Mouse (Mus musculus) E14TG2a.4 (cell line): Measurements from ENCODE around the gene Plrg1.
A peak's percentile ranks its signal among the peaks of the same experiment; 100 is the strongest.

ENCODE experiments used
- H3K27me3 ChIP-seq: 2 replicates; pipeline ENCODE4 v1.6.1; 2014; ENCODE audit warnings: low read length, control low read depth; ENCODE audit not compliant: insufficient read depth
- H3K36me3 ChIP-seq: 2 replicates; pipeline ENCODE4 v1.6.1; 2014; ENCODE audit warnings: low read length, control low read depth; ENCODE audit not compliant: insufficient read depth
- H3K4me1 ChIP-seq: replicated peaks from 2 replicates; pipeline ENCODE4 v1.6.1; 2014; ENCODE audit warnings: low read depth, low read length, control low read depth
- H3K4me3 ChIP-seq: replicated peaks from 2 replicates; pipeline ENCODE4 v1.5.1; 2014; ENCODE audit warnings: mild to moderate bottlenecking, low read length
- H3K9me3 ChIP-seq: 2 replicates; pipeline ENCODE4 v1.6.1; 2014; ENCODE audit warnings: low read length, control low read depth
- CTCF ChIP-seq: conservative IDR thresholded peaks from 2 replicates; pipeline ENCODE4 v1.5.1; 2014; ENCODE audit warnings: low read length
- NANOG ChIP-seq: IDR thresholded peaks from 2 replicates; pipeline ENCODE4 v1.6.1; 2014; ENCODE audit warnings: borderline replicate concordance, low read length, mixed read lengths
- POU5F1 ChIP-seq: IDR thresholded peaks from 2 replicates; pipeline ENCODE4 v1.6.1; 2014; ENCODE audit warnings: low read length, borderline replicate concordance

Plrg1 gene

DNA sequence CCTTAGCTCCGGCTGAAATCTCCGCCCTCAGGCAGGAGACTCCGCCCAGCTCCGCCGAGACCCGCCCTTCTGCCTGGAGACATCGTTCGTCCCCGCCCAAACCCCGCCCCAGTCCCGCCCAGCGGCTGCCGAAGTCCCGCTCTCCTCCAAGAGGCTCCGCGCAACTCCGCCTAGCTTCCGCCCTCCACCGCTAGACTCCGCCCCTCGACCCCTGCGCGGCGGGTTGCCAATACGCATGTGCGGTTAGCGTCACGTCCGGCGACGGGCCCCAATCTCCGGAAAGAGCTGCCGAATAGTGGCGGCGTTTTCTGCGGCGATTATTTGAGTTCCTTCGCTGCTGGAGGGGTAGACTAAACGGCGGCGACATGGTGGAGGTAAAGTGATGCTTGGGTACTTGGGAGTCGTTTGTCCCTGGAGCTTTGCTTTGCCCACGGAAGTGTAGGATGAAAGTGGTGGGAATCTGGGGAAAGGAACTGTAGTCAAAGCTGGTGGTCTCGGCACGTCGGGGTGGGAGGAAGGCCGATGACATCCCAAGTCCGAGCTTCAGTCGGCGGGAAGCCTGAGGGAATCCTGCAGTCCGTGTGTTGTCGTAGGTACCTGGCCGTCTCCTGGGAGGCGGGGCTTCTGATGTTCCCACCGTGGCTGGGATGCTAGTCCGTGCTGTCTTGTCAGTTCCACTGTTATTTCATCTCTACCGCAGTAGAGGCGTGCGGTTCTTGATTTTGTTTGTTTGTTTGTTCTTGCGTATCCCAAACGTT is at the start of gene Plrg1:
TSS of gene Plrg1 (plus strand) at position 242 of the 758 bp plus-strand sequence.
- H3K4me3 ChIP-seq = peak within 1 kb of the TSS; percentile 90
- H3K36me3 ChIP-seq = peaks cover 33% of the 10 kb centered on the region
- TF ChIP-seq POU5F1 (no peak), NANOG (no peak), CTCF (no peak)
- peaks cover 18% of the 10 kb centered on the region for H3K4me1 ChIP-seq
- H3K27me3 ChIP-seq = no peaks in the 10 kb centered on the region
- H3K9me3 ChIP-seq = no peaks in the 10 kb centered on the region

DNA sequence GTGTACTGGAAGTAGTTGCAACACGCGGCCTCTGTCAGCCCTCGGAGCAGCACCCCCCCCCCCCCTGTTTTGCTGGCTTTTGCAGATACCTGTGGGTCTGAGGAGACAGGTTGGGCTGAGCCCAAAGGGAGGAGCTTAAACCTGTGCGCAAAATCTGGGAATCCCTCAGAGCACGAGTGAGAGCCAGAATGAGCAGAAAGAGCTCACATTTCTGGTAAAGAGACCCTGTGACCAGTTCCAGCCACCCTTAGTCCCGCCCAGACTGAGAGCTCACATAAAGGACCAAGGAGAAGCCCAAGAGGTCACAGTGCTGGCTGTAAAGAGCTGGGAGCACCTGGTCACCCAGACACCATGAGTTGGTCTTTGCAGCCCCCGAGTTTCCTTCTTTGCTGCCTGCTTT is 47.8 kb upstream of the Plrg1 start, which contains the start of gene Fgg:
TSS of gene Fgg (plus strand) at position 168 of the 400 bp plus-strand sequence.
- Histone ChIP-seq H3K36me3 (no peaks in the 10 kb centered on the region), H3K4me3 (peak within 1 kb of the TSS; percentile 59; the same call in 1 of the 2 replicates), H3K4me1 (peaks cover 4% of the 10 kb centered on the region; the same call in 1 of the 2 replicates), H3K9me3 (no peaks in the 10 kb centered on the region), H3K27me3 (peaks cover 26% of the 10 kb centered on the region)
- TF ChIP-seq CTCF = no peak
- no peak for TF ChIP-seq POU5F1
- TF ChIP-seq NANOG = no peak

DNA sequence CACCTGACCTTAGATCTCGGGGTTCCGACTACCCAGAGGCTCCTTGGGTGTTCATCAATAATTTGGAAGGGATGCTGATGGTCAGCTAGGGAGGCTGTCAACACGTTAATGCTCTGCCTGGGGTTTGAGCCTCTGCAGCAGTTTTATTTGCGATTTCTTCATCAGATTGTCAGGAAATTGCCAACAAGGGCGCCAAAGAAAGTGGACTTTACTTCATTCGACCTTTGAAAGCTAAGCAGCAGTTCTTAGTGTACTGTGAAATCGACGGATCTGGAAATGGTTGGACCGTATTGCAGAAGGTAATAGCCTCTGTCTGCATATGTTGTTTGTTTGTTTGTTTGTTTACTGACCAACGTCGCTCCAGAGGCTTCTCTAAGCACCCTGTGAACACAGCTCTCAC is 45.0 kb upstream of the Plrg1 start:
- Histone ChIP-seq H3K36me3 (no peaks in the 10 kb centered on the region), H3K27me3 (peaks cover 28% of the 10 kb centered on the region), H3K9me3 (no peaks in the 10 kb centered on the region), H3K4me3 (no peak overlapping the region), H3K4me1 (peaks cover 5% of the 10 kb centered on the region; the same call in 1 of the 2 replicates)
- TF ChIP-seq POU5F1 (no peak), CTCF (no peak), NANOG (no peak)

DNA sequence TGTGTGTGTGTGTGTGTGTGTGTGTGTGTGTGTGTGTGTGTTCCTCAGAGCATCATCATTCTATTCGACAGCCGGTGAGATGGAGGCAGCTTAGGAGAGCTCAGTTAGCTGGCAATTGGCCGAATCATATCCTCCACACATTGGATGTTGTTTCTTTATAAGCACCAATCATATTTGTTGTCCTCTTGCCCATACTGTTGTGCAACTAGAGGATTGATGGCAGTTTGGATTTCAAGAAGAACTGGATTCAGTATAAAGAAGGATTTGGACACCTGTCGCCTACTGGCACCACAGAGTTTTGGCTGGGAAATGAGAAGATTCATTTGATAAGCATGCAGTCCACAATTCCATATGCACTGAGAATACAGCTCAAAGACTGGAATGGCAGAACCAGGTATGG is 44.2 kb upstream of the Plrg1 start:
- no peaks in the 10 kb centered on the region for H3K36me3 ChIP-seq
- H3K27me3 ChIP-seq = peaks cover 28% of the 10 kb centered on the region
- TF ChIP-seq NANOG (no peak), POU5F1 (no peak), CTCF (no peak)
- H3K9me3 ChIP-seq = no peaks in the 10 kb centered on the region
- peaks cover 5% of the 10 kb centered on the region; the same call in 1 of the 2 replicates for H3K4me1 ChIP-seq
- no peak overlapping the region for H3K4me3 ChIP-seq

DNA sequence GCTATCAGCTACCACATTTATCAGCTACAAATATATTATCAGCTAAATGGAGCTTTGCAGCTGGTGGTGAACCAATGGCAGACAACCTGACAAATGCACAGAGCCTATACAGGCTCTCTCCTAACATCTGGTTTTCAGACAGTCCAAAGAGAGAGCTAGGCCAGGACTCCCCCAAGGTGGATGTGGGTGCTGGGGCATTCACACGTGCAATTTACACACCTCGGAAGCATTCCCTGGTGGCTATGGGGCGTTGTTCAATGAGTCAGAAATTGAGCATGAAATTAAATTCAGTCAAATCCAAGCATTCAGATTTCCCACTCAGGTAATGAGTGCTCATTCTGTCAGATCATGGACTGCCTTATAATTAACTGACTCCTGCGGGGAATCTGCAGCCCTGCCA is 43.8 kb upstream of the Plrg1 start:
- H3K27me3 ChIP-seq = peaks cover 28% of the 10 kb centered on the region
- H3K4me1 ChIP-seq = peaks cover 5% of the 10 kb centered on the region; the same call in 1 of the 2 replicates
- no peaks in the 10 kb centered on the region for H3K9me3 ChIP-seq
- H3K36me3 ChIP-seq = no peaks in the 10 kb centered on the region
- no peak overlapping the region for H3K4me3 ChIP-seq
- no peak for TF ChIP-seq CTCF
- no peak for TF ChIP-seq NANOG
- TF ChIP-seq POU5F1 = no peak

DNA sequence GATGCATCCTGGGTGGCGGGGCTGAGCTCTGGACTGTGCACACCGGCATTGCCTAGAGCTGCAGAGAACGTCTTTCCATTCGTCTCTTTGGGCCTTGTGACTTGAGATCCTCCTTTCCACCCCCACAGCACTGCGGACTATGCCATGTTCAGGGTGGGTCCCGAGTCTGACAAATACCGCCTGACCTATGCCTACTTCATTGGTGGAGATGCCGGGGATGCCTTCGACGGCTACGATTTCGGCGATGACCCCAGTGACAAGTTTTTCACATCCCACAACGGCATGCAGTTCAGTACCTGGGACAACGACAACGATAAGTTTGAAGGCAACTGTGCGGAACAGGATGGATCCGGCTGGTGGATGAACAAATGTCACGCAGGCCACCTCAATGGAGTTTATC is 42.7 kb upstream of the Plrg1 start:
- TF ChIP-seq NANOG (no peak), CTCF (no peak)
- Histone ChIP-seq H3K36me3 (no peaks in the 10 kb centered on the region), H3K4me1 (peaks cover 3% of the 10 kb centered on the region; the same call in 1 of the 2 replicates), H3K27me3 (peaks cover 28% of the 10 kb centered on the region), H3K9me3 (no peaks in the 10 kb centered on the region), H3K4me3 (no peak overlapping the region)

DNA sequence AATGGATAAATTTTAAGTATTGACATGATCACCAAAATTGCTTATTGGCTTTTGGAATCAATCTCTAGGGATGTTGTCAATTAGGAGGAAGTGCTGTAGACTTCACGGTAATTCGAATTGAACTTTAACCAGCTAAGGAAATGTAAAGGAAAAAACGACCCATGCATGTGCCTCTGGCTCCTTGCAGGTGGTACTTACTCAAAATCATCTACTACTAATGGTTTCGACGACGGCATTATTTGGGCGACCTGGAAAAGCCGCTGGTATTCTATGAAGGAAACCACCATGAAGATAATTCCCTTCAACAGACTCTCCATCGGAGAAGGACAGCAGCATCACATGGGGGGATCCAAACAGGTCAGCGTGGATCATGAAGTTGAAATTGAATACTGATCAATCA is 41.4 kb upstream of the Plrg1 start:
- H3K9me3 ChIP-seq = no peaks in the 10 kb centered on the region
- H3K4me3 ChIP-seq = no peak overlapping the region
- peaks cover 25% of the 10 kb centered on the region for H3K27me3 ChIP-seq
- no peaks in the 10 kb centered on the region for H3K36me3 ChIP-seq
- 0 out of 2 replicates have a peak, but pooled peaks cover 2% of the 10 kb centered on the region for H3K4me1 ChIP-seq
- TF ChIP-seq NANOG (no peak), POU5F1 (no peak), CTCF (no peak)

DNA sequence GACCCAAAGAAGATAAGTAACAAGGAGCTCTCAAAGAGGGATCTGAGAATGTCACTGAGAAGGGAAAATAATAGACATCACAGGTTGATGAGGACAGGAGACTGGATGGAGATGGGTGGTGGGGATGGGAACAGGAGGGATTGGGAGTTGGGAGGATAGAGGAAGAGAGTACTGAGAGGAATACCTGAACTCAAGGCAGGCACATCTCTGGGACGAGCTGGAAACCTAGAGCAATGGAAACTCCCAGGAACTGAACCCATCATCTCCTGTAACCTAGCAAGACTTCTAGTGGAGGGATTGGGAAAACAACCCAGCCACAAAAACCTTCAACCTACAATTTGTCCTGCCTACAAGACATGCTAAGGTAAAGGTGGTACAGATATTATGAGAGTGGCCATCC is 39.1 kb upstream of the Plrg1 start:
- Histone ChIP-seq H3K9me3 (no peaks in the 10 kb centered on the region), H3K36me3 (no peaks in the 10 kb centered on the region), H3K4me1 (0 out of 2 replicates have a peak, but pooled peaks cover 2% of the 10 kb centered on the region), H3K4me3 (no peak overlapping the region), H3K27me3 (peaks cover 13% of the 10 kb centered on the region; the same call in 1 of the 2 replicates)
- no peak for TF ChIP-seq NANOG
- TF ChIP-seq CTCF = no peak
- TF ChIP-seq POU5F1 = no peak
